Mouse (Mus musculus) stomach, embryonic 14.5 days (tissue): ENCODE results near the gene Gng7. TPM values are rescaled to one million over a fixed set of nuclear protein-coding genes. Genes with fewer than 3 reads are reported as not detected.

Source experiments
- ATAC-seq: fragments of 200-750 bp; cut with Nextera tagmentation; 2 replicates; pipeline ENCODE4 v1.8.0; 2017; ENCODE audit warnings: low read depth, moderate TSS enrichment; ENCODE audit not compliant: insufficient number of reproducible peaks, insufficient read depth, low FRiP score
- H3K27ac ChIP-seq: fragments of 300-500 bp; sonication (generic); 2 replicates; pipeline ENCODE4 v1.5.1; 2014; ENCODE audit warnings: mild to moderate bottlenecking, low read length, moderate library complexity, mixed read lengths
- H3K27me3 ChIP-seq: fragments of 300-500 bp; sonication (generic); 2 replicates; pipeline ENCODE4 v1.6.1; 2014; ENCODE audit warnings: low read length, control low read depth, mixed read lengths; ENCODE audit not compliant: control insufficient read depth, insufficient read depth
- H3K36me3 ChIP-seq: fragments of 300-500 bp; sonication (generic); 2 replicates; pipeline ENCODE4 v1.6.1; 2014; ENCODE audit warnings: mild to moderate bottlenecking, control low read depth, low read length, moderate library complexity, mixed read lengths; ENCODE audit not compliant: control insufficient read depth, insufficient read depth
- H3K4me1 ChIP-seq: fragments of 300-500 bp; sonication (generic); 2 replicates; pipeline ENCODE4 v1.6.1; 2014; ENCODE audit warnings: low read length, control low read depth, mixed read lengths; ENCODE audit not compliant: control insufficient read depth, insufficient read depth
- H3K4me2 ChIP-seq: fragments of 300-500 bp; sonication (generic); replicated peaks from 2 replicates; pipeline ENCODE4 v1.6.1; 2014; ENCODE audit warnings: low read depth, low read length, control low read depth
- H3K4me3 ChIP-seq: fragments of 300-500 bp; sonication (generic); 2 replicates; pipeline ENCODE4 v1.5.1; 2014; ENCODE audit warnings: low read depth, low read length, control low read depth
- H3K9ac ChIP-seq: fragments of 300-500 bp; sonication (generic); replicated peaks from 2 replicates; pipeline ENCODE4 v1.6.1; 2014; ENCODE audit warnings: low read depth, mild to moderate bottlenecking, control low read depth, low read length, moderate library complexity, mixed read lengths
- H3K9me3 ChIP-seq: fragments of 300-500 bp; sonication (generic); 2 replicates; pipeline ENCODE4 v1.6.1; 2016; ENCODE audit warnings: low read depth, low read length, control low read depth; ENCODE audit not compliant: control insufficient read depth
- WGBS: fragments of 180-500 bp; shearing (Covaris S2); extraction: QIAGEN DNeasy Blood & Tissue Kit; methylation state at CpG from one replicate; pipeline ENCODE4 v1.1.7; 2014; 5-methylcytosine and 5-hydroxymethylcytosine counted together
- polyA plus RNA-seq: library from polyadenylated mRNA; unstranded; fragments of >200 nt; fragmentation: Nextera tagmentation; extraction: Ambion mirVana; gene quantifications from 2 replicates; pipeline ENCODE4 v1.2.1, GENCODE M21; 2014

The Gng7 gene
- polyA plus RNA-seq, 1 experiment from 2014 or later = 4.7 TPM

DNA sequence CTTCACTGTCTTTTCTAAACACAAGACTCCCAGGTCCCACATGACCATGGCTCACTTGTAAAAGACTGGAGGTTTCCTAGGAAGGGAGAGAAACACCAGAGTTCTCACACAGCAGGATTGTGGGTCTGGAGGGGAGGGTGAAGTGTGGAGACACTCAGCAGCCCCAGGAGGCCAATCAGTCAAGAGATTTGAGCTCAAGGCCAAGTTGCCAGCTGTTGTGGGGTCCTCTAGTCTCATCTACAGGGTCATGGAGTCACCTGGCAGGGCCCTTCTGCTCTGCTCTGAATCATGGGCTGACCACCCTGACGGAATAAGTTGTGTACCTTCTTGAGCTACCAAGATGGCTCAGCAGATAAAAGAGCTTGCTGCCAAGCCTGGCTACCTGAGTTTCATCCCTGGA, 41.0 kb downstream of the Gng7 start:
- no peak for ATAC-seq
- Histone ChIP-seq H3K27ac (no peak overlapping the region), H3K27me3 (no peaks in the 10 kb centered on the region), H3K36me3 (no peaks in the 10 kb centered on the region), H3K4me2 (no peak overlapping the region), H3K4me3 (no peak overlapping the region), H3K9ac (no peak overlapping the region), H3K4me1 (peaks cover 11% of the 10 kb centered on the region; the same call in 1 of the 2 replicates), H3K9me3 (no peaks in the 10 kb centered on the region)
- 80% methylated on average over 1 of the region's 1 CpGs for WGBS

DNA sequence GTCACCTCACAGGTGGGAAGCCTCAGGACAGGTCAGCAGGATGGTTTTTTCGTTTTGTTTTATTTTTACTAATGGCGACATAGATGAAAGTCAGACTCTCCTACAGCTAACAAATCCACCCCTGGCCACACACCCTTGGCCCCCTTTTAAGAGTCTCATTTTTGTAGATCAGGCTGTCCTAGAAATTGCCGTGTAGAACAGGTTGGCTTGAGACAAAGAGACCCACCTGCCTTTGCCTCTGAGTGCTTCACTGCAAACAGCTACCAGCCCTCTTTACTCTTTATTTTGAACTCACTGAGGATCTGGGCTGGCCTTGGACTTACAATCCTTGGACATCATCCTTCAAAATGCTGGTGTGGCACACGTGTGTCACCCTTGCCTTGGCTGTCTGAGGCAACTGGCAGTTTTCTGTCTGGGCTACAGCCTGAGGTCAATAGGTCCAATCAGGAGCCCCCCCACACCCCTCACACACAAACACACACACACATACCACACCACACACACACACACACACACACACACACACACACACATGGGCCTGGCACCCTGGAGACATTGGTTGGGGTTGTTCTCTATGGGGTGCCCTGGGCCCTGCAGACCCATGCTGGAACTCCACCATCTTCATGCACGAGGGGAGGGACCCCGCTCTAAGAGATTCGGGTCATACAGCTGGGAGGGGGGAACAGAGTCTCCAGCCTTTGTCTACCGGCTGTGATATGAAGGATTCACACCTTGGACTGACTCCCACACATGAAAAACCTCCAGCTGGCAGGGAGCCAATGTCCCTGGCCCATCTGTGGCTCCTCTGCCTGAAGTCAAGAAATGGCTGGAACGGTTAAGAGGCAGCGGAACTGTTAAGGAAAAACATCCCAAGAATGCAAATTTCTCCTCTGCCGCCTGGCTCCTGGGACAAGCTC, 42.4 kb downstream of the Gng7 start:
- 28% methylated on average over 11 of the region's 11 CpGs for WGBS
- no peaks in the 10 kb centered on the region for H3K9me3 ChIP-seq
- H3K9ac ChIP-seq = no peak overlapping the region
- no peaks in the 10 kb centered on the region for H3K36me3 ChIP-seq
- no peak overlapping the region for H3K27ac ChIP-seq
- no peak overlapping the region for H3K4me2 ChIP-seq
- no peak overlapping the region for H3K4me3 ChIP-seq
- H3K4me1 ChIP-seq = peaks cover 11% of the 10 kb centered on the region; the same call in 1 of the 2 replicates
- no peaks in the 10 kb centered on the region for H3K27me3 ChIP-seq
- no peak for ATAC-seq

DNA sequence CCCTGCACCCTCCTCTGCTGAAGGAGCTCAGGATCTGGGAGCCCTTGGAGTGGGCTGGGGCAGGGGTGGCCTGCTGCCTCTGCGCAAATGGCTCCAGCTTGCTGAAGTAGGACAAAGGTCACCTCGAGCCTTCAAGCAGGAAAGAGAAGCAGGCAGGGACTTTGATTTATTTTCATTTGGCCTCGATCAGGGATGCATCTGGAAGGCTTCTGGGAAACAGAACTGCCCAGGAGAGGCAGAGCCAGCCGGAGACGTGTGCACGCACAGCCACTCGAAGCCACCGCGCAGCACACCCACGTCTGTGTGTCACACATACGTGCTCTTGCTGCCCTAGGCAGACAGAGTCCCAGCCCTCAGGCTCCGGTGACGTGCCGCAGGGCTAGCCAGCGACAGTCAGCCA, 43.2 kb downstream of the Gng7 start:
- no peak overlapping the region for H3K9ac ChIP-seq
- H3K27ac ChIP-seq = no peak overlapping the region
- no peak for ATAC-seq

DNA sequence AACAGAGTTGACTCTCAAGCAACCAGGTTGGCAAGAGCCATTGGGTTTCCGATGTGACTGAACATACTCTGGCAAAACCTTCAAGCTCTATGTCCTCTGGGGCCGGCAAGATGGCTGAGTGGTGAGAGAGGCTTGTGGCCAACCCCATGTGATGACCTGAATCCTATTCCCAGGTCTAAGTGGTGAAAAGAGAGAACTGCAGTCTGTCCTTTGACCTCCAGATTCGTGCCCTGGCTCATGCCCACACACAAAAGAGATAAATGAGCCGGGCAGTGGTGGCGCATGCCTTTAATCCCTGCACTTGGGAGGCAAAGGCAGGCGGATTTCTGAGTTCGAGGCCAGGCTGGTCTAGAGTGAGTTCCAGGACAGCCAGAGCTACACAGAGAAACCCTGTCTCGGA, 44.6 kb downstream of the Gng7 start:
- Histone ChIP-seq H3K27me3 (no peaks in the 10 kb centered on the region), H3K27ac (no peak overlapping the region), H3K4me1 (peaks cover 15% of the 10 kb centered on the region; the same call in 1 of the 2 replicates), H3K4me3 (no peak overlapping the region), H3K36me3 (no peaks in the 10 kb centered on the region), H3K9me3 (no peaks in the 10 kb centered on the region), H3K9ac (no peak overlapping the region), H3K4me2 (no peak overlapping the region)
- ATAC-seq = no peak
- 81% methylated on average over 8 of the region's 8 CpGs for WGBS

More for the DNA sequence above, 43.2 kb downstream of the Gng7 start:
- 62% methylated on average over 15 of the region's 15 CpGs for WGBS
- Histone ChIP-seq H3K9me3 (no peaks in the 10 kb centered on the region), H3K4me3 (no peak overlapping the region), H3K27me3 (no peaks in the 10 kb centered on the region), H3K4me1 (peaks cover 15% of the 10 kb centered on the region; the same call in 1 of the 2 replicates), H3K36me3 (no peaks in the 10 kb centered on the region), H3K4me2 (no peak overlapping the region)

DNA sequence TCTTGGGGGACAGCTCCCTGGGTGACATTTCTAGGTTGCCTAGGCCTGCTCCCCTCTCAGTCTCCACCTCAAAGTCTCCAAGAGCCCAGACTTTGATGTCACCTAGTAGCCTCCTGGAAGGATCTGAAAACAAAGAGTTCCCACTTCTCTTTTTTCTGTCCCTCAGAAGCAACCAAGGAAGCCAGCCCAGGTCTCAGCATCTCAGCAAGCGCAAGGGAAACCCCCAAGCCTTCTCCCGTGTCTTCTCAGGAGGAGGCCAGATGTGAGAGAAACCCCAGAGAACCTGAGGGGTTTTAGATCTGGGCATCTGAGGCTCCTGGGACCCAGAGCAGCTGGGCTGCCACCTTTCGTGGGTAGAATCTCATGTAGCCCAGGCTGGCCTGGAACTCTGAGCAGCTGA, 45.4 kb downstream of the Gng7 start:
- Histone ChIP-seq H3K4me1 (peaks cover 15% of the 10 kb centered on the region; the same call in 1 of the 2 replicates), H3K4me3 (no peak overlapping the region), H3K4me2 (no peak overlapping the region), H3K9ac (no peak overlapping the region), H3K36me3 (no peaks in the 10 kb centered on the region), H3K27ac (no peak overlapping the region), H3K27me3 (no peaks in the 10 kb centered on the region), H3K9me3 (no peaks in the 10 kb centered on the region)
- 80% methylated on average over 3 of the region's 3 CpGs for WGBS
- ATAC-seq = no peak

DNA sequence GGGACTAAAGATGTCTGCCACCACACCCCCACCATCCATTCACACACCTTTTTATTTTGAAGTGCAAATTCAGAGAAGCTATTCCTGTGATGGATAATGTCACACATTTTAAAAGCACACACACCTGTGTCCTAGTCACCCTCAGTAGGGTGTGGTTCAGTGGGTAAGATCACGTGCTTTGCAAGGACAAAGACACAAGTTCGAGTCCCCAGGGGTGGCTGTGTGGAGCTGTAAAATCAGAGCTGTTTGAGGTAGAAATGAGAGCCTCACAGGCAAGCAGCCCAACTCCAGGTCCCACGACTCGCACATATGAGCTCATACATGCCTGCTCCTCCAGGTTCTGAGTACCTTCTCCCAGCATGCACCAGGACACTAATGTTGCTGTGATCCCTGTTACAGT, 46.6 kb downstream of the Gng7 start:
- Histone ChIP-seq H3K27me3 (no peaks in the 10 kb centered on the region), H3K4me3 (no peak overlapping the region), H3K27ac (no peak overlapping the region), H3K4me1 (peaks cover 25% of the 10 kb centered on the region), H3K36me3 (no peaks in the 10 kb centered on the region), H3K4me2 (no peak overlapping the region), H3K9me3 (no peaks in the 10 kb centered on the region), H3K9ac (no peak overlapping the region)
- ATAC-seq = no peak
- 84% methylated on average over 4 of the region's 4 CpGs for WGBS

DNA sequence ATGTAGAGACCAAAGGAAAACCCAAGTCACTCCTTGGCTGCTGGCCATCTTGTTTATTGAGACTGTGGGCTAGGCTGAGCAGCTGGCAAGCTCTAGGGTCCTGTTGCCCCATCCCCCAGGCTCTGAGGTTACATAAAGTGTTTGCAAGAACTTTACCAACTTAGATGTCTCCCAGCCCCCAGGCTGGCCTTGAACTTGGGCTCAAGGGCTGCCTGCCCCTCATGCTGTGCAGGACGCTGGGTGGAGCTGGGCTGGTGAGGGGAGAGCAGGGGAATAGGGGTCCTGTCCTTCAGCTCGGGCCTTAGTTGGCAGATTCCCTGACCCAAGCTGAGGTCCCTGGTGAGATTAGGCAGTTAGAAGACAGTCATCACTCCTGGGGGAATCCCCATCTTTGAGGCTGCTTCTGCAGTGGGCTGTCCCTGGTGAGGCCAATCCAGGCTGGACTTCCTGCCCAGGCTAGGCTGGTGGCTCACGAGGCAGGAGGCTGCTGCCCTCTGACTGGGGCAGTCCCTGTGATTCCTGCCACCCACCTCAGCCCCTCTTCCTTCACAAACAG, 47.6 kb downstream of the Gng7 start:
- H3K4me3 ChIP-seq = no peak overlapping the region
- no peak overlapping the region for H3K4me2 ChIP-seq
- no peaks in the 10 kb centered on the region for H3K36me3 ChIP-seq
- peaks cover 29% of the 10 kb centered on the region for H3K4me1 ChIP-seq
- ATAC-seq = no peak
- no peaks in the 10 kb centered on the region for H3K27me3 ChIP-seq
- H3K27ac ChIP-seq = no peak overlapping the region
- WGBS = 52% methylated on average over 3 of the region's 3 CpGs
- no peaks in the 10 kb centered on the region for H3K9me3 ChIP-seq
- no peak overlapping the region for H3K9ac ChIP-seq

DNA sequence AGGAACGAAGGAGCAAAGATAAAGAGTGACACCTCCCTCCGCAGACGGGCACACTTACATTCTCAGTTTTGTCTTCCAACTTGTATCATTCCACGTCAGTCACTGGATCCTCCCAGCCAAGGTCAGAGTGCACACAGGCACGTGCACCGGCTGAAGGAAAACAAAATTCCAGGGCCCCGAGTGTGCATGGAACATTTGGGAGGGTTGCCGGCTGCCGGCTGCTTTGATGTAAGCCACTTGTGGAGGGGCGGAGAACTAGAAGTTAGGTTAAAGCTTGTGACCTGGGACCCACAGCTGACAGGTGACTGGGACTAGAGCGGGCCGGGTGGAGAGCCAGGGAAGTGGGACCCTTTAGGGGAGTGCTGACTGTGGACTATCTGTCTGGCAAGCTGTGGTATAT, 48.4 kb downstream of the Gng7 start:
- WGBS = 25% methylated on average over 12 of the region's 12 CpGs
- Histone ChIP-seq H3K27me3 (no peaks in the 10 kb centered on the region), H3K27ac (no peak overlapping the region), H3K36me3 (no peaks in the 10 kb centered on the region), H3K4me1 (peaks cover 30% of the 10 kb centered on the region), H3K9me3 (no peaks in the 10 kb centered on the region), H3K9ac (no peak overlapping the region), H3K4me2 (no peak overlapping the region), H3K4me3 (no peak overlapping the region)
- no peak for ATAC-seq
